ENCODE assay signal across 18 mouse cellular contexts in the genomic region with DNA sequence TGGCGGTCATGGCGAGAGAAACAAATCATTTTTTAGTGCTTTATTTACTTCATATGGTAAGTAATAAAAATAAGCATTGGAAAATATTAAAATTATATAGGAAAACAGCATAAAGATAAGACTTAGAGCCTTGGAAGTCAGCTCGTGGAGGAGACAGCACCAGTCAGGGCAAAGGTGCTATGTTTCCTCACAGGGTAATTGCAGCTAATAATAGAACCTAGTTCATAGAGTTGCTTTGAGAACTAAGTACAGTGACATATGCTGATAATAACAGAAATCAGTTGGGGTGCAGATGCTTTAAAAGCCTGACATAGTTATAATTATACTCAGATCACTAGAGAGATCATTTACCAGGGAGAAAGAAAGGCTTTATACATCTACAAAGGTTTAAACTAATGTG.
A peak's percentile ranks its signal among the peaks of the same experiment; 100 is the strongest.
DNase-seq lines count a peak whose midpoint lies in the region; ATAC-seq and TF ChIP-seq lines count a peak whose summit lies in the region.
"Had no signal": no experiment of that assay in that cellular context is flagged by ENCODE, and none has a peak within 500 bp of the region (broad histone marks: within the 10 kb centered on the region; RNA-seq: fewer than 3 reads in every experiment).

No protein-coding gene starts in this region.

- peaks cover 9% of the 10 kb centered on the region for H3K4me1 ChIP-seq in heart, postnatal 0 days (ENCODE audit: control insufficient read depth, insufficient read depth)
- peaks cover 2% of the 10 kb centered on the region; the same call in 1 of the 2 replicates for H3K4me1 ChIP-seq in brown adipose tissue, adult 24 weeks (ENCODE audit: control insufficient read depth, insufficient read depth, insufficient read length, low read length)
- peaks cover 10% of the 10 kb centered on the region for H3K4me1 ChIP-seq in limb, embryonic 10.5 days
- H3K4me1 ChIP-seq: forebrain, embryonic 13.5 days; heart, embryonic 10.5 days; hindbrain, embryonic 12.5 days had no signal

- H3K4me3 ChIP-seq in gastrocnemius, adult 2 months, result no peak overlapping the region
- H3K4me3 ChIP-seq in heart, postnatal 0 days (ENCODE audit: low read depth, low read length), result no peak overlapping the region
- no peak overlapping the region for H3K4me3 ChIP-seq in brown adipose tissue, adult 24 weeks (ENCODE audit: insufficient read depth, low read depth, low read length)
- no peak overlapping the region for H3K4me3 ChIP-seq in limb, embryonic 10.5 days
- H3K4me3 ChIP-seq: embryonic facial prominence, embryonic 13.5 days; forebrain, embryonic 13.5 days; heart, embryonic 10.5 days; hindbrain, embryonic 12.5 days had no signal

- H3K9me3 ChIP-seq in heart, postnatal 0 days (replicated peaks; ENCODE audit: control insufficient read depth, low read length), result no peaks in the 10 kb centered on the region
- no peaks in the 10 kb centered on the region for H3K9me3 ChIP-seq in limb, embryonic 10.5 days (replicated peaks)
- H3K9me3 ChIP-seq: embryonic facial prominence, embryonic 13.5 days; forebrain, embryonic 13.5 days; heart, embryonic 10.5 days; hindbrain, embryonic 12.5 days had no signal

- peak overlapping the region; percentile 20; the same call in 1 of the 2 replicates for H3K27ac ChIP-seq in gastrocnemius, adult 2 months
- peak overlapping the region; percentile 25 for H3K27ac ChIP-seq in heart, postnatal 0 days (ENCODE audit: low read depth)
- peak overlapping the region; percentile 98 for H3K27ac ChIP-seq in brown adipose tissue, adult 24 weeks (replicated peaks; ENCODE audit: low read depth, low read length)
- no peak overlapping the region for H3K27ac ChIP-seq in limb, embryonic 10.5 days
- H3K27ac ChIP-seq: embryonic facial prominence, embryonic 13.5 days; forebrain, embryonic 13.5 days; hindbrain, embryonic 12.5 days had no signal

- no peak for TF ChIP-seq EP300 in heart, postnatal 0 days (IDR thresholded peaks at IDR 0.05; ENCODE audit: low read depth)

- H3K27me3 ChIP-seq in heart, postnatal 0 days (ENCODE audit: control insufficient read depth, insufficient read depth, low read length), result no peaks in the 10 kb centered on the region
- H3K27me3 ChIP-seq in limb, embryonic 10.5 days (ENCODE audit: low read depth, poor library complexity, severe bottlenecking), result no peaks in the 10 kb centered on the region
- H3K27me3 ChIP-seq: embryonic facial prominence, embryonic 13.5 days; forebrain, embryonic 13.5 days; hindbrain, embryonic 12.5 days had no signal

- H3K4me2 ChIP-seq in heart, postnatal 0 days (ENCODE audit: low read depth, low read length), result no peak overlapping the region
- H3K4me2 ChIP-seq: embryonic facial prominence, embryonic 13.5 days; forebrain, embryonic 13.5 days; hindbrain, embryonic 12.5 days had no signal

- H3K36me3 ChIP-seq in heart, postnatal 0 days (replicated peaks; ENCODE audit: control insufficient read depth, insufficient read depth, low read length), result no peaks in the 10 kb centered on the region
- no peaks in the 10 kb centered on the region for H3K36me3 ChIP-seq in limb, embryonic 10.5 days
- H3K36me3 ChIP-seq: embryonic facial prominence, embryonic 13.5 days; heart, embryonic 10.5 days; hindbrain, embryonic 12.5 days had no signal

- no peak overlapping the region for H3K9ac ChIP-seq in heart, postnatal 0 days (replicated peaks; ENCODE audit: low read depth, low read length)
- H3K9ac ChIP-seq: embryonic facial prominence, embryonic 13.5 days; forebrain, embryonic 13.5 days; hindbrain, embryonic 12.5 days had no signal

- ATAC-seq in heart, postnatal 0 days (ENCODE audit: insufficient read depth, low read depth), result no peak
- ATAC-seq: forebrain, embryonic 13.5 days; hindbrain, embryonic 16.5 days; inflammation-experienced regulatory T-cells, adult 6 months had no signal

- no peak for DNase-seq in gastrocnemius, adult 2 months
- no peak for DNase-seq in gastrocnemius, postnatal 25 days
- DNase-seq in heart, postnatal 0 days (ENCODE audit: low spot score), result peak; percentile 26
- no peak for DNase-seq in heart, adult 18-20 months
- DNase-seq in right cerebral cortex, postnatal 10 days (ENCODE audit: low spot score in 2 of 2), result no peak
- no peak for DNase-seq in limb, embryonic 10.5 days (ENCODE audit: low spot score)
- DNase-seq: adrenal gland, postnatal 14 days; cerebellum, adult 18-20 months; cerebellum, adult 9-11 months; cerebellum, postnatal 36 days; heart, postnatal 4 days had no signal

- TF ChIP-seq CTCF in gastrocnemius, adult 2 months (IDR thresholded peaks at IDR 0.05), result no peak
- TF ChIP-seq CTCF in heart, postnatal 0 days (IDR thresholded peaks at IDR 0.05; ENCODE audit: low read depth), result no peak

- WGBS in heart, postnatal 0 days, result 67% methylated on average over 3 of the region's 3 CpGs
- WGBS in limb, embryonic 10.5 days, result 89% methylated on average over 3 of the region's 3 CpGs

- intact Hi-C loops in gastrocnemius, adult 2 months (cut with DNase I), result loop anchor here (5.0 kb wide), 1 partner anchor 70 kb away; no protein-coding TSS in a partner anchor
